Mouse (Mus musculus): ENCODE measurements around the gene Pnkp. TPM values are rescaled to one million over a fixed set of nuclear protein-coding genes. Genes with fewer than 3 reads are reported as not detected.
A peak's percentile ranks its signal among the peaks of the same experiment; 100 is the strongest.

The Pnkp gene
- polyA plus RNA-seq, 2 experiments: 23.8 to 32.0 TPM

GRCm38 (mm10) chr7:44841825-44842463 lies 15.0 kb upstream of the Pnkp start:
- Histone ChIP-seq H3K27me3 (ENCODE audit: control insufficient read depth, insufficient read depth, low read length) (peaks cover 27% of the 10 kb centered on the region; the same call in 1 of the 2 replicates), H3K4me3 (replicated peaks; ENCODE audit: low read length) (no peak overlapping the region), H3K4me1 (ENCODE audit: control insufficient read depth, insufficient read depth, low read length) (peaks cover 7% of the 10 kb centered on the region; the same call in 1 of the 2 replicates), H3K4me2 (replicated peaks; ENCODE audit: low read depth, low read length, severe bottlenecking) (no peak overlapping the region), H3K27ac (replicated peaks; ENCODE audit: low read depth, low read length) (no peak overlapping the region), H3K36me3 (ENCODE audit: control insufficient read depth, insufficient read depth, low read length) (peaks cover 70% of the 10 kb centered on the region), H3K9ac (ENCODE audit: low read depth, low read length, severe bottlenecking) (no peak overlapping the region), H3K9me3 (ENCODE audit: control insufficient read depth, low read length) (no peaks in the 10 kb centered on the region)
- DNase-seq (ENCODE audit: low spot score) (no peak), ATAC-seq (ENCODE audit: low FRiP score, low read depth) (no peak)
- WGBS: 97% methylated on average over 8 of the region's 8 CpGs
- TF ChIP-seq POLR2A (IDR thresholded peaks at IDR 0.05; ENCODE audit: borderline replicate concordance, extremely low read depth, insufficient read depth, insufficient read length): no peak

- H3K9ac ChIP-seq (ENCODE audit: low read depth, low read length, severe bottlenecking): no peak overlapping the region
- no peak for ATAC-seq (ENCODE audit: low FRiP score, low read depth)
- no peak overlapping the region for H3K4me3 ChIP-seq (replicated peaks; ENCODE audit: low read length)
- H3K36me3 ChIP-seq (ENCODE audit: control insufficient read depth, insufficient read depth, low read length): peaks cover 69% of the 10 kb centered on the region
- no peak for TF ChIP-seq POLR2A (IDR thresholded peaks at IDR 0.05; ENCODE audit: borderline replicate concordance, extremely low read depth, insufficient read depth, insufficient read length)
- no peak overlapping the region for H3K27ac ChIP-seq (replicated peaks; ENCODE audit: low read depth, low read length)
- peaks cover 13% of the 10 kb centered on the region; the same call in 1 of the 2 replicates for H3K27me3 ChIP-seq (ENCODE audit: control insufficient read depth, insufficient read depth, low read length)
- no peak overlapping the region for H3K4me2 ChIP-seq (replicated peaks; ENCODE audit: low read depth, low read length, severe bottlenecking)
- no peak for DNase-seq (ENCODE audit: low spot score)
- H3K9me3 ChIP-seq (ENCODE audit: control insufficient read depth, low read length): no peaks in the 10 kb centered on the region
- WGBS: 88% methylated on average over 10 of the region's 10 CpGs
- peaks cover 9% of the 10 kb centered on the region for H3K4me1 ChIP-seq (ENCODE audit: control insufficient read depth, insufficient read depth, low read length)
Observed at GRCm38 (mm10) chr7:44845006-44845405, 11.9 kb upstream of the Pnkp start.

- Histone ChIP-seq H3K9ac (ENCODE audit: low read depth, low read length, severe bottlenecking) (no peak overlapping the region), H3K9me3 (ENCODE audit: control insufficient read depth, low read length) (no peaks in the 10 kb centered on the region), H3K36me3 (ENCODE audit: control insufficient read depth, insufficient read depth, low read length) (peaks cover 58% of the 10 kb centered on the region), H3K27ac (replicated peaks; ENCODE audit: low read depth, low read length) (no peak overlapping the region), H3K27me3 (ENCODE audit: control insufficient read depth, insufficient read depth, low read length) (no peaks in the 10 kb centered on the region), H3K4me3 (replicated peaks; ENCODE audit: low read length) (no peak overlapping the region), H3K4me1 (ENCODE audit: control insufficient read depth, insufficient read depth, low read length) (peaks cover 12% of the 10 kb centered on the region), H3K4me2 (replicated peaks; ENCODE audit: low read depth, low read length, severe bottlenecking) (no peak overlapping the region)
- no peak for DNase-seq (ENCODE audit: low spot score)
- TF ChIP-seq POLR2A (IDR thresholded peaks at IDR 0.05; ENCODE audit: borderline replicate concordance, extremely low read depth, insufficient read depth, insufficient read length): no peak
- ATAC-seq (ENCODE audit: low FRiP score, low read depth): no peak
- 93% methylated on average over 7 of the region's 7 CpGs for WGBS
Observed at GRCm38 (mm10) chr7:44846804-44847203, 10.1 kb upstream of the Pnkp start.

- peaks cover 54% of the 10 kb centered on the region for H3K36me3 ChIP-seq (ENCODE audit: control insufficient read depth, insufficient read depth, low read length)
- peak overlapping the region; percentile 82 for H3K4me2 ChIP-seq (replicated peaks; ENCODE audit: low read depth, low read length, severe bottlenecking)
- H3K9ac ChIP-seq (ENCODE audit: low read depth, low read length, severe bottlenecking): peak overlapping the region; percentile 41
- TF ChIP-seq POLR2A (IDR thresholded peaks at IDR 0.05; ENCODE audit: borderline replicate concordance, extremely low read depth, insufficient read depth, insufficient read length): no peak
- H3K4me3 ChIP-seq (replicated peaks; ENCODE audit: low read length): peak overlapping the region; percentile 87
- H3K27ac ChIP-seq (replicated peaks; ENCODE audit: low read depth, low read length): no peak overlapping the region
- 82% methylated on average over 5 of the region's 5 CpGs for WGBS
- ATAC-seq (ENCODE audit: low FRiP score, low read depth) (no peak), DNase-seq (ENCODE audit: low spot score) (no peak)
- H3K9me3 ChIP-seq (ENCODE audit: control insufficient read depth, low read length): no peaks in the 10 kb centered on the region
- no peaks in the 10 kb centered on the region for H3K27me3 ChIP-seq (ENCODE audit: control insufficient read depth, insufficient read depth, low read length)
- H3K4me1 ChIP-seq (ENCODE audit: control insufficient read depth, insufficient read depth, low read length): peaks cover 12% of the 10 kb centered on the region
Observed at GRCm38 (mm10) chr7:44847772-44848171, 9.2 kb upstream of the Pnkp start.

- Histone ChIP-seq H3K36me3 (ENCODE audit: control insufficient read depth, insufficient read depth, low read length) (peaks cover 49% of the 10 kb centered on the region), H3K4me3 (replicated peaks; ENCODE audit: low read length) (peak within 1 kb of the TSS; percentile 87), H3K9me3 (ENCODE audit: control insufficient read depth, low read length) (no peaks in the 10 kb centered on the region), H3K27me3 (ENCODE audit: control insufficient read depth, insufficient read depth, low read length) (no peaks in the 10 kb centered on the region), H3K27ac (replicated peaks; ENCODE audit: low read depth, low read length) (peak within 1 kb of the TSS; percentile 99), H3K4me1 (ENCODE audit: control insufficient read depth, insufficient read depth, low read length) (peaks cover 16% of the 10 kb centered on the region), H3K9ac (ENCODE audit: low read depth, low read length, severe bottlenecking) (peak within 1 kb of the TSS; percentile 76), H3K4me2 (replicated peaks; ENCODE audit: low read depth, low read length, severe bottlenecking) (peak within 1 kb of the TSS; percentile 82)
- no peak for TF ChIP-seq POLR2A (IDR thresholded peaks at IDR 0.05; ENCODE audit: borderline replicate concordance, extremely low read depth, insufficient read depth, insufficient read length)
- WGBS: 2% methylated on average over 54 of the region's 54 CpGs
- DNase-seq (ENCODE audit: low spot score) (peak; percentile 99), ATAC-seq (ENCODE audit: low FRiP score, low read depth) (peak; percentile 84)
Observed at GRCm38 (mm10) chr7:44848561-44849415, 8.2 kb upstream of the Pnkp start, which contains the start of the genes Akt1s1 and Tbc1d17. Gene Akt1s1 (plus strand): TSS chr7:44848991. Gene Tbc1d17 (minus strand): TSS chr7:44849079.

All from limb, embryonic 14.5 days (tissue).